Mouse (Mus musculus) bone marrow macrophage, adult 2 months (primary cell): ENCODE data around the gene Cdc42. TPM values are rescaled to one million over a fixed set of nuclear protein-coding genes. Genes with fewer than 3 reads are reported as not detected.

Experiments
- H3K27ac ChIP-seq: 2 replicates; pipeline ENCODE4 v1.5.1; 2012; ENCODE audit warnings: low read depth, low read length; ENCODE audit not compliant: insufficient read depth
- H3K4me1 ChIP-seq: 2 replicates; pipeline ENCODE4 v1.6.1; 2012; ENCODE audit warnings: low read length; ENCODE audit not compliant: control insufficient read depth, insufficient read depth
- H3K4me3 ChIP-seq: 2 replicates; pipeline ENCODE4 v1.5.1; 2012; ENCODE audit warnings: mild to moderate bottlenecking, low read length, moderate library complexity; ENCODE audit not compliant: insufficient read depth
- CTCF ChIP-seq: IDR thresholded peaks from 2 replicates; pipeline ENCODE4 v1.5.1; 2012; ENCODE audit warnings: low read depth, mild to moderate bottlenecking, low read length, moderate library complexity
- POLR2A ChIP-seq: IDR thresholded peaks from 2 replicates; pipeline ENCODE4 v1.6.1; 2012; ENCODE audit warnings: mild to moderate bottlenecking, low read depth, low read length, borderline replicate concordance
- polyA plus RNA-seq: library from polyadenylated mRNA; stranded (reverse); fragments of >200 nt; gene quantifications from 2 replicates; pipeline ENCODE4 v1.2.4, GENCODE M21; 2012; ENCODE audit not compliant: missing spikeins, insufficient read depth, insufficient read length

Cdc42 gene
- polyA plus RNA-seq, 1 experiment: 962 TPM

DNA sequence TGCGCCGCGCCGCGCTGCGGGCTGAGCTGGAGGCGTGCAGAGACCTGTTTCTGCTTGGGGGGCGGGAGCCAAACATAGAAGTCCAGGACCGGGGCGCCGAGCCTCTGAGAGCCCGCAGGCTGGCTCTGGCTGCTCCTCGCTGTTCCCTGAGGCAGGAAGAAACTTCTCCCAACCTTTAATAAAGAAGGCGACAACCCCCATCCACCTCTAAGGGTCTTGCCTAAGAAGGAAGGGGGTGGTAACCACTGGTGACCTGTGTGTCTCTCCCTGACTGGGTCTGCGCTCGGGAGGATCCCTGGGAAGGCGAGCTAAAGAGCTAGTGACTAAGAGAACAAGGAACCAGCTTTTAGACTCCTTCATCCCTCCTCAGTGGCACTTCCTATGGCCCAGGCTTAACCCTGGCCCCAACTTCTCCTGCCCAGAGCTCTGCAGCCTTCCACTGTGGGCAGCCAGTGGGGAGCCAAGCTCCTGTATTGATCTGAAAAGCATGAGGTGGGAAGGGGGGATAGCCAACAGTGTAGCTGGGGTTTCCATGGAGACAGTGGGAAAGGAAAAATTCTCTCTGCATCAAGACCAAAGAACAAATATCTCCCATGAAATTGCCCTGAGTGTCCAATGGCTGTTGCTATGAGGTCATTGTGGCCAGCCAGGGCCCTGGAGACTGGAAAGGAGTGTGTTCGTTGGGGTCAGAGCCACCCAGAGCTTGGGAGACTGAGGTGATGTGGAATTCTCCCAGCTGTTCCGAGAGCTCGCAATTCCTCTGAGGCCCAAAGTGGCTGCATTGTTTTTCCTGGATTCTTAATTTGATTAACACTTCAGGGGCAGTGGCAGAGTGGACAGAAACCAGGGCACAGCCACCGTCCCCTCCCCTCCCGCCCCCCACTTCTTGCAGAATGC lies 79.1 kb downstream of the Cdc42 start:
- no peaks in the 10 kb centered on the region for H3K4me1 ChIP-seq
- TF ChIP-seq CTCF: no peak
- no peak for TF ChIP-seq POLR2A
- H3K27ac ChIP-seq: no peak overlapping the region
- H3K4me3 ChIP-seq: no peak overlapping the region

DNA sequence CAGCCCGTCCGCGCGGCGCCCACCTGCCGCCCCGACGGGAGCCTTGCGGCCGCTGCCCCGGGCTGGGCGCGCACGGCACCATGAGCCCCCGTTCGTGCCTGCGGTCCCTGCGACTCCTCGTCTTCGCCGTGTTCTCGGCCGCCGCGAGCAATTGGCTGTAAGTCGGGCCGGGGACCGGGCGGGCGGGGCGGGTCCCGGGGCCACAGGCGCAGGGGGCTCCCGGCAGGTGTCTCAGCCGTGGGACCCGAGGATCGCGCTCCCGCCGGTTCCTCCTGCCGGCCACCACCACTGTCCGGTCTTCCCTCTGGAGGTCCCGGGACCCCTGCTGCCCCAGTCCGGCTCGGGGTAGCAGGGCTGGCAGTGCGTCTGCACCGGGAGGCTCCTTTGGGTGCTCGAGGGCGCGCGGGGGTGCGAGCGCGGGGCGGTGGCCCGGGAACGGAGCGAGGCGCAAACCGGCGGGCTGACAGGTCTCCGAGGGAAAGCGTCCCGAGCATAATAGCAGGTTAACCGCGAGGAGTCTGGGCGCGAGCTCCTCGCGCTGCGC lies 79.8 kb downstream of the Cdc42 start:
- Histone ChIP-seq H3K27ac (no peak overlapping the region), H3K4me1 (no peaks in the 10 kb centered on the region), H3K4me3 (no peak overlapping the region)
- TF ChIP-seq POLR2A (no peak), CTCF (no peak)

DNA sequence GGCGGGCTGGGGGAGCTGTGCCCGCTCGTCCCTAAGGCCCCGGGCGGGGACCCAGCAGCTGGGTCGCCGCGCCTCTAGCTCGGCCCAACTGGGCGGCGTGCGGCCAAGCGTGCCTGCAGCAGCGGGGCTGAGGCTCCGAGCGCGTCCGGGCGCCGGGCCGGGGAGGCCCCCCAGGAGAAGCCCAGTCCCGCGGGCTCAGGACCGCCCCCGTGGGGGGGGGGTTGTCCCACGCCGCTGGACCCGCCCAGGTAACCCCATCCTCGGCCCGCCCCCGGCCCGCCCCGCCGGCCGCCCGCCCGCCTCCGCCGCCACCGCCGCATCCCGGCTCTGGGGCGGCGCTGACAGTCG lies 80.4 kb downstream of the Cdc42 start, which contains the start of gene Wnt4:
Gene Wnt4 (plus strand): TSS at position 324 of the 348 bp plus-strand sequence.
- H3K4me1 ChIP-seq: no peaks in the 10 kb centered on the region
- H3K4me3 ChIP-seq: no peak within 1 kb of the TSS
- no peak for TF ChIP-seq POLR2A
- TF ChIP-seq CTCF: no peak
- no peak within 1 kb of the TSS for H3K27ac ChIP-seq

DNA sequence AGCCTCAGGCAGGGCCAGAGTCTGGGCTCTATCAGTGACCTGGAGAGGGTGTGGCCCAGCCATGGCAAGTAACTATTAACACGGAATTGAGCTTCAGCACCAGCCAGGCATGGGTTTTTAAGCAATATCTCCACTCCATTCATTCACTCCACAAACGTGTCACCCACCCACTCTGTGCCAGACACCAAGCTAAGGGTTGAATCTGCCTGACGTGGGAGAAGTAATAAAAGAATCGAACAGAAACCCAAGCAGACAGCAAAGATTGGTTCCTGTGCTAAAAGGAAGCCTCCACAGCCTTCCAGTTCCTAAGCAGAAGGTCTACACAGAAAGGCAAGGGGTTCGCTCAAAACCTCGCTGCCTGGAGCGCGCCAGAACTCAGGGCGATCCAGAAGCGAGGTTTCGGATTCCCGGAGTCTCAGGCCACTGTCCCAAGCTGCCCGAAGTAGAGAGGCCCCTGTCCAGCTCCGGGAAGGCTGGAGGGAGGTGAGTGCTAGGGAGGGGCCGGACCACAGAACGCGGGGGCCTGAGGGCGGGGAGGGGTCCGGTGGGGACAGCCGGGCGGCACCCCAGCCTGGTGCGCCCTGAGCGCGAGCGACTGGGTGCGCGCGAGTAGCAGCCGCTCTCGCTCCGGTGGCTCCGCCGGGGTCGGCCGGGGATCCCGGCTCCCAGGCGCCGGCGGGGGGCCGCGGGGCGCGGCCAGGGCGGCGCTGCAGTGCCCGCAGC lies 80.9 kb downstream of the Cdc42 start:
- no peaks in the 10 kb centered on the region for H3K4me1 ChIP-seq
- H3K27ac ChIP-seq: no peak overlapping the region
- no peak for TF ChIP-seq CTCF
- no peak for TF ChIP-seq POLR2A
- H3K4me3 ChIP-seq: no peak overlapping the region

DNA sequence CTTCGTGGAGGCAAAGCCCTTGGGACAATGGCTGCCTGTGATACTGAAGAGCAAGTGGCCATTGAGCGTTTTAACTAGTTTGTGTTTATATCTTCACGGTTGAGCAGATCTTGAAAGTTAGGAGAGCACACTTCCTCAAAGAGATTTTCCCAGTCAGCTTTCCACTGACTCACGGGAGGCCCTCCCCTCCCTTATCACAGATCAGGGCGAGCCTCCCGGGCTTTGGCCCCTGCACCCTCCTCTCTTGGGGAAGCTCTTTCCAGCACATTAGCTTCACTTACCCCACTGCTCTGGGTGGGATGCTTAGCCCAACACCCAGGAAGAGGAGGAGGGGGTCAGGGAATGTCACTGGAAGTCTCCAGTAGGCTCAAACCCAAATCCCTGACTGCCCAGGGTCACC lies 83.2 kb downstream of the Cdc42 start:
- Histone ChIP-seq H3K4me3 (no peak overlapping the region), H3K27ac (no peak overlapping the region)
- TF ChIP-seq CTCF (no peak), POLR2A (no peak)

DNA sequence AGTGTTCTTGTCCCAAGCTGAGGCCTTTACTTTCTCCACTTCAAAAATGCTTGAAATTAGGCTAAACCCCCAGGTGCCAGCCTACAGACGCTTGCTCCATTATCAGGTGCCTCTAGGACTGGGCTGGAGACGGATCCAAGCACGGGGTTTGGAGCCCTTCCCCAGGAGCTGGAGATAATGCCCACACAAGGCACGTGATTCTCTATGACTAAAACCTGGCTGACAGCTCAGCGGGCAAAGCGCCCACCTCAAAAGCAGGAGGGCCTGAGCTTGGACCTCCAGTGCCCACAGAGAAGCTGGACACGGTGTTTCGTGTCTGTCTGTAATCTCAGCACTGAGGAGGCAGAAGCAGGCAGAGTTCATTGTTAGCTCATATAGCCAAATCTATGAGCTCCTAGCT lies 85.7 kb downstream of the Cdc42 start:
- Histone ChIP-seq H3K4me3 (no peak overlapping the region), H3K27ac (no peak overlapping the region), H3K4me1 (no peaks in the 10 kb centered on the region)
- TF ChIP-seq CTCF: no peak
- TF ChIP-seq POLR2A: no peak

More for the DNA sequence above, 83.2 kb downstream of the Cdc42 start:
- no peaks in the 10 kb centered on the region for H3K4me1 ChIP-seq

Other genes starting within 250 kb of the Cdc42 start
- not detected in 2 replicates for gene Wnt4, start 80.2 kb downstream of the Cdc42 start, polyA plus RNA-seq
- gene Cela3a, start 52.1 kb upstream of the Cdc42 start, polyA plus RNA-seq: not detected in 2 replicates
- gene Cela3b, start 72.8 kb upstream of the Cdc42 start, polyA plus RNA-seq: not detected in 2 replicates
- not detected in 2 replicates for gene 1700013G24Rik, start 95.6 kb upstream of the Cdc42 start, polyA plus RNA-seq
- 1.5 and 1.9 TPM in 2 replicates for gene Hspg2, start 111.0 kb upstream of the Cdc42 start, polyA plus RNA-seq
- not detected in 2 replicates for gene Ldlrad2, start 216.8 kb upstream of the Cdc42 start, polyA plus RNA-seq
- 162 and 193 TPM in 2 replicates for gene Usp48, start 236.0 kb upstream of the Cdc42 start, polyA plus RNA-seq